Mouse (Mus musculus) embryonic stem cell, embryonic (primary cell): Measurements from ENCODE around the gene Vmn1r171.
"Not testable (repeated sequence)": the region's sequence is repeated elsewhere in the genome, so short reads cannot be mapped to it uniquely, and the experiment has no call there.

ENCODE experiments used
- CTCF ChIA-PET, 4 experiments: fragments of 300-600 bp in 2 of 4; fragments of 350-600 bp in 2 of 4; sonication (Branson Sonifier 250); formaldehyde crosslinking; loops; one replicate each; lab custom pipeline; 2022; ENCODE audit warnings: inconsistent platforms in 2 of 4; lab: Charles Lee
- POLR2A ChIA-PET, 4 experiments: fragments of 300-600 bp in 2 of 4; fragments of 350-600 bp in 2 of 4; sonication (Branson Sonifier 250); formaldehyde crosslinking; loops; one replicate each; lab custom pipeline; 2022; ENCODE audit warnings: antibody characterized with exemption in 4 of 4, inconsistent platforms in 1 of 4; lab: Charles Lee

The Vmn1r171 gene

GRCm38 (mm10) chr7:23630422-23630821 lies at the start of gene Vmn1r171:
Gene Vmn1r171 (plus strand): TSS chr7:23630722.
- ChIA-PET POLR2A (no interaction called here), CTCF (no interaction called here)

GRCm38 (mm10) chr7:23605875-23606274 lies 24.6 kb upstream of the Vmn1r171 start, which contains the start of gene Vmn1r170:
Gene Vmn1r170 (plus strand): TSS chr7:23606175.
- POLR2A ChIA-PET, CTCF ChIA-PET: not testable (repeated sequence)

GRCm38 (mm10) chr7:23658016-23658415 lies 27.5 kb downstream of the Vmn1r171 start, which contains the start of gene Vmn1r172:
Gene Vmn1r172 (plus strand): TSS chr7:23658316.
- ChIA-PET POLR2A (no interaction called here), CTCF (no interaction called here)
